Comparison of ENCODE assay signal across 10 mouse cellular contexts in genomic region chr4:22490945-22491812, GRCm38 (mm10). TPM values are rescaled to one million over a fixed set of nuclear protein-coding genes. Genes with fewer than 3 reads are reported as not detected.
A peak's percentile ranks its signal among the peaks of the same experiment; 100 is the strongest.
DNase-seq lines count a peak whose midpoint lies in the region; ATAC-seq lines count a peak whose summit lies in the region.
"Had no signal": no experiment of that assay in that cellular context is flagged by ENCODE, and none has a peak within 500 bp of the region (broad histone marks: within the 10 kb centered on the region; RNA-seq: fewer than 3 reads in every experiment).

No protein-coding gene starts in this region.

- H3K27ac ChIP-seq in embryonic facial prominence, embryonic 15.5 days (replicated peaks): no peak overlapping the region
- H3K27ac ChIP-seq: macrophage had no signal

- H3K27me3 ChIP-seq in embryonic facial prominence, embryonic 15.5 days: peaks cover 95% of the 10 kb centered on the region

- peak overlapping the region; percentile 4; the same call in 1 of the 2 replicates for H3K4me3 ChIP-seq in embryonic facial prominence, embryonic 15.5 days (replicated peaks)

- no peaks in the 10 kb centered on the region for H3K9me3 ChIP-seq in embryonic facial prominence, embryonic 15.5 days (replicated peaks)

- peaks cover 53% of the 10 kb centered on the region for H3K4me1 ChIP-seq in embryonic facial prominence, embryonic 15.5 days

- no peaks in the 10 kb centered on the region for H3K36me3 ChIP-seq in embryonic facial prominence, embryonic 15.5 days

- peak overlapping the region; percentile 28; the same call in 1 of the 2 replicates for H3K4me2 ChIP-seq in embryonic facial prominence, embryonic 15.5 days (replicated peaks)

- ATAC-seq in embryonic facial prominence, embryonic 15.5 days (ENCODE audit: insufficient number of reproducible peaks, low FRiP score, low TSS enrichment, low read depth): no peak
- ATAC-seq in cerebellum, adult (ENCODE audit: insufficient number of reproducible peaks, low FRiP score, low TSS enrichment): no peak
- ATAC-seq: Patski had no signal

- intact Hi-C loops in left cerebral cortex, postnatal 36 days (cut with DNase I): loop anchor here (10.0 kb wide), 1 partner anchor 434 kb away; no protein-coding TSS in a partner anchor

- no peak overlapping the region for H3K9ac ChIP-seq in embryonic facial prominence, embryonic 15.5 days

- under 1% methylated on average over 40 of the region's 40 CpGs for WGBS in embryonic facial prominence, embryonic 15.5 days

- DNase-seq in layer of hippocampus, adult 9-11 months: peak; percentile 31
- no peak for DNase-seq in layer of hippocampus, adult 11-12 months (ENCODE audit: low spot score)
- DNase-seq in left cerebral cortex, postnatal 36 days (ENCODE audit: low spot score in 2 of 2): peak; percentile 61 to 69
- DNase-seq in retina, postnatal 1 day: peak; percentile 79
- no peak for DNase-seq in lung, postnatal 10 days
- DNase-seq in spleen, postnatal 14 days (ENCODE audit: low spot score in 2 of 2): no peak

RNA-seq across cellular contexts. Expression of gene Pou3f2, which starts 3.0 kb away (rescaled TPM):
- polyA plus RNA-seq in embryonic facial prominence, embryonic 15.5 days (2015; fragmentation: Nextera tagmentation; extraction: Ambion mirVana): 0.11 and 0.29 TPM in 2 replicates
- 10 to 100 TPM; 27.3 to 28.3 TPM for total RNA-seq in left cerebral cortex, postnatal 36 days (2021)
- polyA plus RNA-seq: macrophage, Patski had no signal

Comparison
In these comparisons a context has a peak if more than half of its experiments do, and no peak if none do; other contexts are left out.
1. DNase-seq: peak in layer of hippocampus, adult 9-11 months (single experiment), left cerebral cortex, postnatal 36 days (2 of 2) and retina, postnatal 1 day (single experiment); none in layer of hippocampus, adult 11-12 months (single experiment), lung, postnatal 10 days (single experiment) and spleen, postnatal 14 days (0 of 2).